In genomic region chr9:23581039-23581606, GRCm38 (mm10) we compare ENCODE assay signal across 8 mouse cellular contexts.
A peak's percentile ranks its signal among the peaks of the same experiment; 100 is the strongest.
DNase-seq lines count a peak whose midpoint lies in the region; ATAC-seq lines count a peak whose summit lies in the region.

No protein-coding gene starts in this region.

- H3K27ac ChIP-seq in hindbrain, embryonic 13.5 days, result no peak overlapping the region

- no peaks in the 10 kb centered on the region for H3K27me3 ChIP-seq in hindbrain, embryonic 13.5 days

- H3K9ac ChIP-seq in hindbrain, embryonic 13.5 days, result no peak overlapping the region

- peak; percentile 87 for ATAC-seq in hindbrain, embryonic 13.5 days (ENCODE audit: low FRiP score)
- ATAC-seq in erythroid progenitor cell, adult 5-6 weeks (replicated peaks; ENCODE audit: low FRiP score, poor library complexity, severe bottlenecking), result no peak

- no peak overlapping the region for H3K4me2 ChIP-seq in hindbrain, embryonic 13.5 days

- H3K9me3 ChIP-seq in hindbrain, embryonic 13.5 days, result no peaks in the 10 kb centered on the region

- H3K4me1 ChIP-seq in hindbrain, embryonic 13.5 days (replicated peaks), result 0 out of 2 replicates have a peak, but pooled peaks cover 3% of the 10 kb centered on the region

- H3K4me3 ChIP-seq in hindbrain, embryonic 13.5 days, result no peak overlapping the region

- no peaks in the 10 kb centered on the region for H3K36me3 ChIP-seq in hindbrain, embryonic 13.5 days

- 11% methylated on average over 6 of the region's 6 CpGs for WGBS in hindbrain, embryonic 13.5 days

- peak; percentile 83 for DNase-seq in Muller cell, postnatal 12 days (ENCODE audit: inconsistent ontology term)
- DNase-seq in cerebellum, adult 11-12 months, result peak; percentile 90
- DNase-seq in frontal cortex, adult 2 months (ENCODE audit: extremely low spot score in 1 of 2, low spot score in 1 of 2), result peak; percentile 81 to 92
- peak; percentile 84 to 95 for DNase-seq in layer of hippocampus, postnatal 14 days (ENCODE audit: low spot score in 2 of 2)
- peak; percentile 62 to 71 for DNase-seq in lung, postnatal 4 days
- peak; percentile 82 for DNase-seq in right cerebral cortex, postnatal 14 days
